Mouse (Mus musculus) stomach, postnatal 0 days (tissue): Measurements from ENCODE around the gene Fam53a.

ENCODE experiments used
- CTCF ChIP-seq: IDR thresholded peaks from 2 replicates; pipeline ENCODE4 v1.5.1; 2016; ENCODE audit warnings: antibody characterized with exemption, low read depth, mild to moderate bottlenecking, moderate library complexity
- EP300 ChIP-seq: optimal IDR thresholded peaks from 2 replicates; pipeline ENCODE3; 2016; ENCODE audit warnings: antibody characterized with exemption

GRCm38 (mm10) chr5:33638826-33639225, 9.4 kb upstream of the Fam53a start:
- TF ChIP-seq CTCF (no peak), EP300 (no peak)
